Comparison of ENCODE assay signal across 8 mouse cellular contexts in genomic region chr6:10970587-10971138, GRCm38 (mm10).
DNase-seq lines count a peak whose midpoint lies in the region; ATAC-seq and TF ChIP-seq lines count a peak whose summit lies in the region.

No protein-coding gene starts in this region.

- H3K4me3 ChIP-seq in forebrain, embryonic 16.5 days (replicated peaks; ENCODE audit: low read length) = no peak overlapping the region
- H3K4me3 ChIP-seq in layer of hippocampus, adult 2 months = peak overlapping the region; percentile 13; the same call in 1 of the 2 replicates
- H3K4me3 ChIP-seq in midbrain, embryonic 15.5 days = peak overlapping the region; percentile 16; the same call in 1 of the 2 replicates
- no peak overlapping the region for H3K4me3 ChIP-seq in liver, embryonic 11.5 days (ENCODE audit: low read depth, low read length)

- no peaks in the 10 kb centered on the region for H3K36me3 ChIP-seq in forebrain, embryonic 16.5 days (ENCODE audit: control insufficient read depth, insufficient read depth)
- no peaks in the 10 kb centered on the region for H3K36me3 ChIP-seq in midbrain, embryonic 15.5 days (replicated peaks)
- no peaks in the 10 kb centered on the region for H3K36me3 ChIP-seq in liver, embryonic 11.5 days (ENCODE audit: control insufficient read depth, insufficient read depth, low read length)

- H3K27me3 ChIP-seq in forebrain, embryonic 16.5 days (replicated peaks; ENCODE audit: control insufficient read depth, insufficient read depth, low read length) = no peaks in the 10 kb centered on the region
- H3K27me3 ChIP-seq in midbrain, embryonic 15.5 days (replicated peaks) = no peaks in the 10 kb centered on the region
- H3K27me3 ChIP-seq in liver, embryonic 11.5 days (replicated peaks; ENCODE audit: control insufficient read depth, insufficient read depth, low read length) = no peaks in the 10 kb centered on the region

- peak; percentile 73 for ATAC-seq in forebrain, embryonic 16.5 days
- ATAC-seq in midbrain, embryonic 15.5 days (replicated peaks) = peak; percentile 95
- ATAC-seq in liver, embryonic 11.5 days (replicated peaks; ENCODE audit: low FRiP score) = no peak
- no peak for ATAC-seq in CD4-positive, CD25-positive, alpha-beta regulatory T cell, adult 4 months

- H3K9ac ChIP-seq in forebrain, embryonic 16.5 days (replicated peaks; ENCODE audit: low read depth, low read length) = 0 out of 2 replicates have a peak overlapping the region, but pooled peaks have one; percentile 19
- H3K9ac ChIP-seq in midbrain, embryonic 15.5 days = peak overlapping the region; percentile 22; the same call in 1 of the 2 replicates
- no peak overlapping the region for H3K9ac ChIP-seq in liver, embryonic 11.5 days (ENCODE audit: low read depth, low read length)

- peak overlapping the region; percentile 65 for H3K27ac ChIP-seq in forebrain, embryonic 16.5 days (ENCODE audit: low read length)
- H3K27ac ChIP-seq in layer of hippocampus, adult 2 months = peak overlapping the region; percentile 77
- H3K27ac ChIP-seq in midbrain, embryonic 15.5 days = peak overlapping the region; percentile 86
- no peak overlapping the region for H3K27ac ChIP-seq in liver, embryonic 11.5 days (ENCODE audit: low read depth, low read length)

- no peaks in the 10 kb centered on the region for H3K9me3 ChIP-seq in forebrain, embryonic 16.5 days (ENCODE audit: control insufficient read depth, low read length)
- H3K9me3 ChIP-seq in midbrain, embryonic 15.5 days = no peaks in the 10 kb centered on the region
- no peaks in the 10 kb centered on the region for H3K9me3 ChIP-seq in liver, embryonic 11.5 days (ENCODE audit: control insufficient read depth, low read length)

- WGBS in forebrain, embryonic 16.5 days = 2% methylated on average over 11 of the region's 11 CpGs
- 5% methylated on average over 11 of the region's 11 CpGs for WGBS in midbrain, embryonic 15.5 days
- WGBS in liver, embryonic 11.5 days = 47% methylated on average over 11 of the region's 11 CpGs

- TF ChIP-seq CTCF in layer of hippocampus, adult 2 months (conservative IDR thresholded peaks at IDR 0.05) = no peak

- peaks cover 21% of the 10 kb centered on the region for H3K4me1 ChIP-seq in forebrain, embryonic 16.5 days (replicated peaks; ENCODE audit: control insufficient read depth, insufficient read depth, low read length)
- peaks cover 16% of the 10 kb centered on the region for H3K4me1 ChIP-seq in midbrain, embryonic 15.5 days
- H3K4me1 ChIP-seq in liver, embryonic 11.5 days (replicated peaks; ENCODE audit: control insufficient read depth, insufficient read depth, low read length) = no peaks in the 10 kb centered on the region

- DNase-seq in Muller cell, postnatal 12 days (ENCODE audit: inconsistent ontology term) = peak; percentile 42
- peak; percentile 5 to 14 for DNase-seq in cerebellum, adult 18-20 months
- peak; percentile 30 to 53 for DNase-seq in layer of hippocampus, adult 2 months (ENCODE audit: low spot score in 2 of 2)
- no peak for DNase-seq in T-cell, adult 2 months (ENCODE audit: low spot score)
- no peak for DNase-seq in liver, embryonic 11.5 days (ENCODE audit: low spot score)

- H3K4me2 ChIP-seq in forebrain, embryonic 16.5 days (ENCODE audit: low read length) = peak overlapping the region; percentile 33
- H3K4me2 ChIP-seq in midbrain, embryonic 15.5 days = peak overlapping the region; percentile 40
- no peak overlapping the region for H3K4me2 ChIP-seq in liver, embryonic 11.5 days

Comparison
In these comparisons a context has a peak if more than half of its experiments do, and no peak if none do; other contexts are left out.
1. DNase-seq: peak in Muller cell, postnatal 12 days (single experiment), cerebellum, adult 18-20 months (2 of 2) and layer of hippocampus, adult 2 months (2 of 2); none in T-cell, adult 2 months (single experiment) and liver, embryonic 11.5 days (single experiment).
2. ATAC-seq: peak in forebrain, embryonic 16.5 days (single experiment) and midbrain, embryonic 15.5 days (single experiment); none in liver, embryonic 11.5 days (single experiment) and CD4-positive, CD25-positive, alpha-beta regulatory T cell, adult 4 months (single experiment).
3. H3K4me3 ChIP-seq: peak in layer of hippocampus, adult 2 months (single experiment) and midbrain, embryonic 15.5 days (single experiment); none in forebrain, embryonic 16.5 days (single experiment) and liver, embryonic 11.5 days (single experiment).